Mouse (Mus musculus) urinary bladder, postnatal 14 days (tissue): Measurements from ENCODE around the gene Bsg.
"Not testable (repeated sequence)": the region's sequence is repeated elsewhere in the genome, so short reads cannot be mapped to it uniquely, and the experiment has no call there.

Experiments
- DNase-seq: peaks from one replicate; pipeline ENCODE4 v3.0.0; 2021; ENCODE audit warnings: low spot score

Bsg gene

DNA sequence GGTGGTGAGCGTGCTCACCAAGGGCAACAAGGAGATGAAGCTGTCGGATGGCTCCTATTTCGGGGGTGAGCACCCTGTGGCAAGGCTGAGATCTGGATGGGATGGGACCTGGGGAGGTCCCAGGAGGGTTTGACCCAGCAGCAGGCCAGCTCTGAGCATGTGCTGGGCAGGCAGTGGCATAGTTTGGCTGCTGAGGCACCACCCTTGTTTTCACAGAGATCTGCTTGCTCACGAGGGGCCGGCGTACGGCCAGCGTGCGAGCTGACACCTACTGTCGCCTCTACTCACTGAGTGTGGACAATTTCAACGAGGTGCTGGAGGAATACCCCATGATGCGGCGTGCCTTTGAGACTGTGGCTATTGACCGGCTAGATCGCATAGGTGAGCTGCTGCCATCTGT lies 29.6 kb downstream of the Bsg start:
- DNase-seq: no peak

DNA sequence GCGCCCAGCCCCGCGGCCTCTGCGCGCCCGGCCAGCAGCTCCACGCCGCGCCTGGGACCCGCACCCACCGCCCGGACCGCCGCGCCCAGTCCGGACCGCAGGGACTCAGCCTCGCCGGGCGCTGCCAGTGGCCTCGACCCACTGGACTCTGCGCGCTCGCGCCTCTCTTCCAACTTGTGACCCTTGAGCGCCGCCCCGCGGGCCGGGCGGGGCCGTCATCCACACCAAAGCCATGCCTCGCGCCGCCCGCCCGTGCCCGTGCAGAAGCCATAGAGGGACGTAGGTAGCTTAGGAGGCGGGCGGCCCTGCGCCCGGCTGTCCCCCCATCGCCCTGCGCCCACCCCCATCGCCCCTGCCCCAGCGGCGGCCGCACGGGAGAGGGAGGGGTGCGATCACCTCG lies 31.1 kb downstream of the Bsg start:
- DNase-seq: no peak

DNA sequence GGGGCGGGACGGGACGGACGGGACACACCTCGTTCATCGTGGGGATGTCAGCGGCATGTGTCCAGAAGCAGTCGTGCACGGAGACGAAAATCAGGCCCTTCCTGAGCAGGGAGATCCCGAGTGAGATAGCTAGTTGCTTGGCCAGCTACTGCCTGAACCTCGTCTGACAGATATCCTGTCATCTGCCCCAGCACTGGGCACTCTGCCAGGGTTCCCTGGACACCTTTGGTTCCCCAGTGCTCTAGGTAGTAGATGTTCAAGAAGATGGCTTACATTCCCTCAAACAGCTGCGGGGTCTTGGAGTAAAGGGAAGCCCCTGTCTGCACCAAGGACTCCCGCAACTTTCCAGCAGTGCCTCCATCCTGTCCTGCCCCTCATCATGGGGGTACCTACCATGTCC lies 32.4 kb downstream of the Bsg start:
- DNase-seq: peak; percentile 44

DNA sequence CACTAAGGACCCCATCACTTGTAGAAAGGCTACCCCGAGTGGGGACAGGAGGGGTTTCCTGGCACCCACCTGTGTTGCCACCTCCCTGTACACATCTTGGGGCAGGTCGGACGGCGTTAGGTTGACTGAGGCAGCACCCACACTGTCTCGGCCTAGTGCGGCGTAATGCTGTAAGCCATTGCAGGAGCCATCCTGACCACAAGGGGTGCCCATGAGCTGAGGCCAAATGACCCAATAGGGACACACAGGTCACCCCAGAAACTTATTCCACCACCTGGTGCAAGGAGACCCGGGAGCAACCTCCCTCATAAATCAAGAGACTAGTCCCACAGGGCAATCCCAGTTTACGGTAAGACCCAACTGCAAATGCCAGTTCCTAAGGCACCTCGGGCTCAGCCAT lies 34.0 kb downstream of the Bsg start:
- DNase-seq: no peak

DNA sequence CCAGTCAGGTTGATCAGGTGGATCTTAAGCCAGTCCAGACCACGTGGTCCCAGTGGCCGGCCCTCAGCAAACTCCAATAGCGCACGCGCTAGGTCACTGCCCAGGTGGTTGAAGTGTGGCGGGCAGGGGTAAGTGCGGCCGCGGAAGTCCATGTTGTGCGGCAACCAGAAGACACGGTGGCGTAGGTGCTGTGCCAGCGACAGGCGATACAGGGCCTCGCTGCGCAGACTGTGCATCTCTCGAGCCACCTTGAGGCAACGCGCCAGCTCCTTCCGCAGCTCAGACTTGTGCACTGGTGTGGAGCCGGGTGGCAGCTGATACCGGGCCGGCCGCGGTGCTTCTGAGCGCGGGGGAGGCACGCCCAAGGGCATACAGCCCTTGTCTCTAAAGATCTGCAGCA lies 34.9 kb downstream of the Bsg start:
- no peak for DNase-seq

DNA sequence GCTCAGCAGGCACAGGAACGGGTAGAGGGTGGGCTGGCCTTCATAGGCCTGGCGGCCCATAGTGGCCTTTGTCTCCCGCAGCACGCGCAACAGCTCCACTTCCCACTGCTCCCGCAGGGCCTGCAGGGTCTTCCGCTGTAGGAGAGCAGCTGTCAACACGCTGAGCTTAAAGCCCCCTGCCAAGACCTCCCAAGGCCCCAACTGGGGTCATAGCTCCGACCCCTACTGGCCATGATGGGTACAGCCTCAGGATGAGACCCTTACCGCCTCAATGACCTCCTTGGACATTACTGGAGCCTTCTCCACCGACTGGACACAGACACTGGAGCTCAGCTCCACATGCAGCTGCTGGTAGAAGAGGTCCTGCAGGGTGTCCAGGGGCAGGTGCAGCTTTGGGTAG lies 36.6 kb downstream of the Bsg start:
- DNase-seq: no peak

DNA sequence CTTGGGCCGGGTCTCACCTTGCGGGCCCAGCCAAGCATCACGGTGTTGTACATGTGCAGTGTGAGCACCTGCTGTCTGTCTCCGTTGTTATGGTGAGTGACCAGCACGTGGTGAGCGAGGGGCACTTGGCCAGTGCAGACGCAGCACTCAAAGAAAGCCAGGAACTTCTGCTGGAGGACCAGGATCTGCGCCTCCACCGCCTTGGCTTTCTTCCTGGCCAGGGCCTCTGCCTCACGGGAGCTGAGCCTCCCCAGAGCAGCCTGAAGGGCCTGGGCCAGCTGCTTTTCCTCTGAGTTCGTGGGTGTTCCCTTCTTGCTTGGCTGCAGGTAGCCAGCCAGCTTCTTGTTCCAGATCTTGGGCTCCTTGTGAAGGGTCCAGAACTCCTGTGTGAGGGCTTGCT lies 38.9 kb downstream of the Bsg start:
- DNase-seq: no peak

DNA sequence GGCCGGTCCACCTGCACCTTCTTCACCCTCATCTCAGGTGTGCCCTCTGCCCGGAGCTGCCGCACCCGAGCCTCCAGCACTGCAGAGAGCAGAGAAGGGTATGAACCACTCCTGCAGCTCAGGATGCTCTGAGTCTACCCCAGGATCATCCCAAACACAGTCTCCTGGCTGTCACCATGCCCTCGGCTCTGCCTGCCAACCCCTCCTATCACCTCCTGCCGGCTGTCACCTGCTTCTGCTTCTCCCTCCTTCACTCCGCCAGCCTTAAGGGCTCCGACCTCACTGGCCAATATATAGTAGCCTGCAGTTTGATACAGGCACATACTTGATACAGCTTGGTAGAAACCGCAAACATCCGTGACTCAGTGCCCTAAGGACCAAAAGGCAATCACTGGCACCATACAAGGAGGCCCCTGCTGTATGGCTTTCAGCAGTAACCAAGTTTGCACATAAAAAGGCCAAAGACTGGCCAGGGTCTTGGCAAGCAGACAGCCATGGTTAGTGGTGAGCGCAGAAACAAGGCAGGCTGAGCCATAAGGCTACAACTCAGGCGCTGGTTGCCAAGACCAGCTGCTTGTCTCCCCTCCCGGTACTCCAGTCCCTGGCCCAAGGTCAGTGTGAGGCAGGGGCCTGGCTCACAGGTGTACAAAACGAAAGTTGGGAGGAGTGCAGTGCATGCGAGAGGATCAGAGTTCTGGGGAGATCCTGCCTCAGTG lies 39.5 kb downstream of the Bsg start:
- no peak for DNase-seq

DNA sequence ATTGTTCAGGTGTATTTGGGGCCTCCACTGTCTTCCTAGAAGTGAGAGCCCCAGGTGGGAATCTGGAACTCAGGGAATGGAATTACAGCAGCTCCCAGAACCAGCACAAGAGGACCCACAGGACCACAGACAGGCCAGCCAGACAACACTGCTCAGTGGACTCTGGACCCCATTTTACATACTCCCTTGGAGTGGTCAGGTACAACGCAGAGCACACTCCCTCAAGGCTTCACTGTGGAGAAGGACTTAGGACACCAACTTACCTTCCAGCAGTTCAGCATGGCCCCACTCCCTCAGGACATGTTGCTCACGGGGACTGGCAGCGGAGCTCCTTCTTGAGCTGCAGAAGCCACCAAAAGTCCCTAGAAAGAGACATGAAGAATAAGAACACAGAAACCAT lies 41.1 kb downstream of the Bsg start:
- no peak for DNase-seq

DNA sequence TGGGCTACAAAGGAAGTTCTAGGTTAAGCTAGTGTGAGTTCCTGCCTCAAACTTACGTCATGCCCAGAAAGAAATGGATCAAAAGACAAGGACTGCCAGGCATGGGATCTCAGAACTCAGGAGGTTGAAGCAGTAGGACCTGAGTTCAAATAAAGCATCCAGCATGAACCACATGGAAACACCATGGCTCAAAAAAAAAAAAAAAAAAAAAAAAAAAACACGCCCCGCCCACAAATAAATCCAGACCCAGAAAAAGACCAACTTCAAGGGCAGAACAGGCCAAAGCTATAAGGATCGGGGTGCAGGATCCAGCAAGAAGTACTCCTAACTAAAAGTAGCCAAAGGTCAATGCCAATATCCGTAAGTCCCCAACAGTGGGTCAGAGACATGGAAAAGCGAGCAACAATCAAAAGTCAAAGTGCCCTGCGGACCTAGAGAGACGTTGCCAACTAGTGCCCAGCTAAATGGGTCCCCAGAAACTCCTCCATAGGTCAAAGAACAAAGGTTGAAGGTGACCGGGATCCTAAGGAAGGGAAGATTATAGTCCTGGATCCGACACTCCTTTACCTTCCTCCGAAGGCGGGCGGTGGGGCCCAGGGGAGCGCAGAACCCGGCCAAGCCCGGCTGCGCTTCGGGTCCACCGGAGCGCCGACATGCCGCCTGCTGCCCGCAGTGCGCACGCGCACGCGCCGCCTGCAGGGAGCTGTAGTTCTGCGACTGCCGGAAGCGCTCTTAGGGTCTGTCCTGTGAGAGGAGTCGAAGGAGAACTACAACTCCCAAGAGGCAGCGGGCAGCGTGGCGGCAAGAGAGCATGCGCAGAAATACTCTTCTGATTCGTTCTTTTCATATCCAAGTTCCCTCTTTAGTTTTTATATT lies 41.8 kb downstream of the Bsg start, which contains the start of gene Polrmt:
Gene Polrmt (minus strand): TSS at position 684 of the 876 bp plus-strand sequence.
- DNase-seq: peak; percentile 95

DNA sequence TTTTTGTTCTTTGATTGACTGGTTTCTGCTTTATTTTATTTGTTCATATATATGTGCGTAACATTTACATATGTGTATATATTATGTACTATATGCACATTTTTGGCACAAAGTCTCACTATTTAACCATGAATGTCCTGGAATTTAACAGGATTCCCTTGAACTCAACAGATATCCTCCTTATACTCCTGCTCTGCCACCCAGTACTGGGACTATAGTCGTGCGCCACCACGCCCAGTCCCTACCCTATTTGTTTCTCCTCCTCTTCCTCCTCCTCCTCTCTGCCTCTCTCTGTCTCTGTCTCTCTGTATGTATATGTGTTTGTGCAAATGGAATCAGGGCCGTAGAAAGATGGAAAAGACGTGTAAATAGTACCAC lies 42.5 kb downstream of the Bsg start:
- DNase-seq: no peak

DNA sequence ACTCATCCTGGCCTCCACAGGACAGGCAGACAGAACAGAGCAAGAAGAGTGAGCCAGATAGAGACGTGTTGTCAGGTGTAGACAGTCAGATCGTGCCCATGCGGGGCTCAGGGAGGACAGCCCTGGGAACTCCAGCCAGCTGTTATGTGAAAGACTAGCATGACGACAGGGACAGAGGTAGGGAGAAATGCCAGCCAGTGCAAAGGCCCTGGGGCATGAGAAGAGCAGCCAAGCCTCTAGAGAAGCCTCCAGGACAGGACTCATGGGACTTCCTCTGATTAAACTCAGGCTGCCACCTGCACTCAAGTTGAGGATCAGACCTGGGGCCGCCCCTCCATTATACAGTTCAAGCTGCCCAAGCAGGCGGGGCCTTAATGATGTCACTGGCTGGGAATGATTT lies 44.2 kb downstream of the Bsg start:
- no peak for DNase-seq

DNA sequence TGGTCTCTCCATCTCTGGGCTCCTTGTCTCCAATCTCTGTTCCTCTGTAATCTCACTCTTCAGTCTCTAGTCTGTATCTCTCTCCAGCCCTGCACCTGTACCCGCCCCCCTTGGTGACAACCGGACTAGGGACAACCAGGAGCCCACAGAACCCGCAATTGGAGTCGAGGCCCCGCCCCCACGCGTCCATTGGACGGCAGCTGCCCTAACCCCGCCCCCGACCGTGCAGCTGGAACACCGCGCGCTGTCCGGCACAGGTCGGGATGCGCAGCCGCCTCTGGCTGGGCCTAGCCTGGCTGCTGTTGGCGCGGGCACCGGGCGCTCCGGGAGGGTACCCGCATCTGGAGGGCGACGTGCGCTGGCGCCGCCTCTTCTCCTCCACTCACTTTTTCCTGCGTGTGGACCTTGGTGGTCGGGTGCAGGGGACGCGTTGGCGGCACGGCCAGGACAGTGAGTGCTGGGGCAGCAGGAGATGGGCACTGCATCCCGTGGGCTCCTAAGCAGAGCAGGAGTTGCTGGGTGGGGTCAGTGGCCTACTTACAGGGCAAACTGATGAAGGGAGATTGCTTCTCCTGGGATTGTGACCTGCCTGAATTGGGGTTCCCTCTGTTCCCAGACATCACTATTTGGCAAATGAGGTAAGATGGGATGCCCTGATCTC lies 50.7 kb downstream of the Bsg start, which contains the start of gene Fgf22:
Gene Fgf22 (plus strand): TSS at position 221 of the 661 bp plus-strand sequence.
- DNase-seq: peak; percentile 71

DNA sequence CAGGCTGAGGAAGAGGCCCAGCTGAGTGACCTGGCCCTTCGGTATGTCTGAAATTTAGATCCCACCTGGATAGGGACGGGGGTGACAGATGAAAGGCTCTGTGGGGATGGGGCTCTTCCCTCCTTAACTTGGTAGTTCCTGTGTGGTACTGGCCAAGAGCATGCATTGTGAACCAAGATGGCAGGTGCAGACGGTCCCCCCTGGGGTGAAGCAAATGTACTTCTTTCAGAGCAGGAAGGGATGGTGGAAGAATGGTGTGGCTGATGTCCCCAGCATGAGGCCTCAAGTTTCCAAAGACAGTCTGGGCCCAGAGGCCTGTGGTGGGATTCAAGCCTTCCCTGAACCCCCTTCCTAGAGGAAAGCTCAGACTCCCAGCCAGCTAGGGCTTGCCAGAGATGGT lies 51.6 kb downstream of the Bsg start:
- no peak for DNase-seq

DNA sequence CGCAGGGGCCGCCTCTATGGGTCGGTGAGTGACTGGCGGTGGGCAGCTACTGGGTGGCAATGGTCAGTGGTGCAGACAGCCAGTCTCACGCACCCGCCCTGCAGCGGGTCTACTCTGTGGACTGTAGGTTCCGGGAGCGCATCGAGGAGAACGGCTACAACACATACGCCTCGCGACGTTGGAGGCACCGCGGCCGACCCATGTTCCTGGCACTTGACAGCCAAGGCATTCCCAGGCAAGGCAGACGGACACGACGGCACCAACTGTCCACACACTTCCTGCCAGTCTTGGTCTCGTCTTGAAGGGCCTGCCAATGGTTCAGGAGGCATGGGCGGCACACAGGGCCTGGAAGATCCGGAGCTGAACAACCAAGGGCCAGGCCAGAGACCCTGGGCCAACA lies 52.4 kb downstream of the Bsg start:
- DNase-seq: no peak

DNA sequence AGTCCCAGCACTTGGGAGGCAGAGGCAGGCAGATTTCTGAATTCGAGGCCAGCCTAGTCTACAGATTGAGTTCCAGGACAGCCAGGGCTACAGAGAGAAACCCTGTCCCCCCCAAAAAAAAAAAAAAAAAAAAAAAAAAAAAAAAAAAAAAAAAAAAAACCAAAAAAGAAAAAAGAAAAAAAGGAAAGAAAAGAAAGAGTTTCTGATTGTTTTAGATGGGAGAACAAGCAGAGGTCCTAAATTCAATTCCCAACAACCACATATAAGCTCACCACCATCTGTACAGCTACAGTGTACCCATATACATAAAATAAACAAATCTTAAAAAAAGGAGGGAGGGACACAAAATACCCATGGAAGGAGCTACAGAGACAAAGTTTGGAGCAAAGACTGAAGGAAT lies 55.4 kb downstream of the Bsg start:
- DNase-seq: not testable (repeated sequence)

DNA sequence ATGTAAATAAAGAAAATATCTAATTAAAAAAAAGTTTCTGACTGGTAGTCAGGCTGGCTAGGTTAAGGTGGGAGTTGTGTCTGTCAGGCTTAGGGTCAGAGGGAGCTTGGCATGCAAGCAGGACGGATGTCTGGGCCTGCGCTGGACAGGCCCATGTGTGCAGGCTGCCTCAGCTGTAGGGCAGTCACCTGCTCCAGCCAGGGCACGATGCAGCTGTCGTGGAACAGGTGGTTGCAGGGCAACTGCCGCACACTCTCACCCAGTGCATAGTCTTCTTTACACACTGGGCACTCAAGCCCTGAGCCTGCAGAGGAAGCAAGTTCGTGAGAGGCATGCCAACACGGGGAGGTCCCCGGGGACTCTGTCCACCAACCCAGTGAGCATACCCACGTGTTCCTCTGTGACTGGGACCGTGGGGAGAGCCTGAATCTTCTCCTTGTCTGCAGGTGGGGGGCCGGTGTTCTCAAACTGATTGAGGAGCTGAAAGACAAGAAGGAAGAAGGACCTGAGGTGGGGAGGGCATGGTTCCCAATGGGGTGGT lies 56.4 kb downstream of the Bsg start:
- DNase-seq: no peak
